Mouse (Mus musculus): ENCODE results near the gene Meis1. TPM values are rescaled to one million over a fixed set of nuclear protein-coding genes. Genes with fewer than 3 reads are reported as not detected.
A peak's percentile ranks its signal among the peaks of the same experiment; 100 is the strongest.

Gene Meis1
- polyA plus RNA-seq, 2 experiments, result 5.6 to 6.2 TPM

- H3K4me3 ChIP-seq (ENCODE audit: insufficient read depth in 1 of 2, low read depth in 2 of 2, low read length in 2 of 2), result no peak overlapping the region
- H3K9ac ChIP-seq (replicated peaks), result no peak overlapping the region
- H3K27ac ChIP-seq, result no peak overlapping the region
- no peak for DNase-seq (ENCODE audit: low read depth in 3 of 3, low spot score in 3 of 3)
- peaks cover 0 to 2% of the 10 kb centered on the region in 2 experiments; a peak in 2 of 4 replicates for H3K4me1 ChIP-seq (replicated peaks; ENCODE audit: control insufficient read depth in 2 of 2, insufficient read depth in 2 of 2, low read length in 1 of 2)
- WGBS (ENCODE audit: insufficient replicate concordance), result 61% methylated on average over 1 of the region's 1 CpGs
- no peaks in the 10 kb centered on the region for H3K36me3 ChIP-seq (replicated peaks; ENCODE audit: control insufficient read depth, insufficient read depth, low read depth)
- no peaks in the 10 kb centered on the region for H3K9me3 ChIP-seq (ENCODE audit: control insufficient read depth, low read length)
- TF ChIP-seq CTCF (IDR thresholded peaks at IDR 0.05; ENCODE audit: low read depth), result no peak
- TF ChIP-seq EP300 (IDR thresholded peaks at IDR 0.05; ENCODE audit: low read depth), result no peak
- no peak for ATAC-seq (ENCODE audit: insufficient read depth)
- no peak overlapping the region for H3K4me2 ChIP-seq (ENCODE audit: low read depth)
- no peaks in the 10 kb centered on the region for H3K27me3 ChIP-seq (ENCODE audit: control insufficient read depth, insufficient read depth, low read length)
Observed at GRCm38 (mm10) chr11:18904880-18905279, 113.9 kb downstream of the Meis1 start.

- Histone ChIP-seq H3K9me3 (ENCODE audit: control insufficient read depth, low read length) (no peaks in the 10 kb centered on the region), H3K4me1 (replicated peaks; ENCODE audit: control insufficient read depth in 2 of 2, insufficient read depth in 2 of 2, low read length in 1 of 2) (peaks cover 0 to 6% of the 10 kb centered on the region in 2 experiments; a peak in 2 of 4 replicates), H3K4me3 (ENCODE audit: insufficient read depth in 1 of 2, low read depth in 2 of 2, low read length in 2 of 2) (no peak overlapping the region), H3K4me2 (ENCODE audit: low read depth) (no peak overlapping the region), H3K36me3 (replicated peaks; ENCODE audit: control insufficient read depth, insufficient read depth, low read depth) (no peaks in the 10 kb centered on the region), H3K9ac (replicated peaks) (no peak overlapping the region), H3K27ac (no peak overlapping the region), H3K27me3 (ENCODE audit: control insufficient read depth, insufficient read depth, low read length) (no peaks in the 10 kb centered on the region)
- 0 out of 2 replicates have a peak, but pooled peaks have one; percentile 17 for TF ChIP-seq EP300 (IDR thresholded peaks at IDR 0.05; ENCODE audit: low read depth)
- TF ChIP-seq CTCF (IDR thresholded peaks at IDR 0.05; ENCODE audit: low read depth), result no peak
- no peak for DNase-seq (ENCODE audit: low read depth in 3 of 3, low spot score in 3 of 3)
- ATAC-seq (ENCODE audit: insufficient read depth), result peak; percentile 35; the same call in 1 of the 2 replicates
- 17% methylated on average over 5 of the region's 5 CpGs for WGBS (ENCODE audit: insufficient replicate concordance)
Observed at GRCm38 (mm10) chr11:18904285-18904684, 114.5 kb downstream of the Meis1 start.

- Histone ChIP-seq H3K9me3 (ENCODE audit: control insufficient read depth, low read length) (no peaks in the 10 kb centered on the region), H3K4me3 (ENCODE audit: insufficient read depth in 1 of 2, low read depth in 2 of 2, low read length in 2 of 2) (no peak overlapping the region), H3K27ac (no peak overlapping the region), H3K36me3 (replicated peaks; ENCODE audit: control insufficient read depth, insufficient read depth, low read depth) (no peaks in the 10 kb centered on the region), H3K27me3 (ENCODE audit: control insufficient read depth, insufficient read depth, low read length) (no peaks in the 10 kb centered on the region), H3K9ac (replicated peaks) (no peak overlapping the region), H3K4me1 (replicated peaks; ENCODE audit: control insufficient read depth in 2 of 2, insufficient read depth in 2 of 2, low read length in 1 of 2) (peaks cover 0 to 21% of the 10 kb centered on the region in 2 experiments; a peak in 2 of 4 replicates), H3K4me2 (ENCODE audit: low read depth) (no peak overlapping the region)
- no peak for DNase-seq (ENCODE audit: low read depth in 3 of 3, low spot score in 3 of 3)
- ATAC-seq (ENCODE audit: insufficient read depth), result no peak
- 50% methylated on average over 2 of the region's 2 CpGs for WGBS (ENCODE audit: insufficient replicate concordance)
- TF ChIP-seq EP300 (IDR thresholded peaks at IDR 0.05; ENCODE audit: low read depth) (no peak), CTCF (IDR thresholded peaks at IDR 0.05; ENCODE audit: low read depth) (no peak)
Observed at GRCm38 (mm10) chr11:18900489-18900888, 118.3 kb downstream of the Meis1 start.

- H3K9me3 ChIP-seq (ENCODE audit: control insufficient read depth, low read length), result no peaks in the 10 kb centered on the region
- DNase-seq (ENCODE audit: low read depth in 3 of 3, low spot score in 3 of 3) (no peak), ATAC-seq (ENCODE audit: insufficient read depth) (no peak)
- H3K4me1 ChIP-seq (replicated peaks; ENCODE audit: control insufficient read depth in 2 of 2, insufficient read depth in 2 of 2, low read length in 1 of 2), result peaks cover 0 to 21% of the 10 kb centered on the region in 2 experiments; a peak in 2 of 4 replicates
- H3K27ac ChIP-seq, result no peak overlapping the region
- no peak overlapping the region for H3K4me3 ChIP-seq (ENCODE audit: insufficient read depth in 1 of 2, low read depth in 2 of 2, low read length in 2 of 2)
- no peak overlapping the region for H3K9ac ChIP-seq (replicated peaks)
- TF ChIP-seq EP300 (IDR thresholded peaks at IDR 0.05; ENCODE audit: low read depth), result no peak
- TF ChIP-seq CTCF (IDR thresholded peaks at IDR 0.05; ENCODE audit: low read depth), result no peak
- no peak overlapping the region for H3K4me2 ChIP-seq (ENCODE audit: low read depth)
- no peaks in the 10 kb centered on the region for H3K27me3 ChIP-seq (ENCODE audit: control insufficient read depth, insufficient read depth, low read length)
- 23% methylated on average over 4 of the region's 4 CpGs for whole genome bisulfite sequencing (ENCODE audit: insufficient replicate concordance)
- no peaks in the 10 kb centered on the region for H3K36me3 ChIP-seq (replicated peaks; ENCODE audit: control insufficient read depth, insufficient read depth, low read depth)
Observed at GRCm38 (mm10) chr11:18898862-18899261, 119.9 kb downstream of the Meis1 start.

GRCm38 (mm10) chr11:18897921-18898646 is 120.7 kb downstream of the Meis1 start:
- no peak for DNase-seq (ENCODE audit: low read depth in 3 of 3, low spot score in 3 of 3)
- Histone ChIP-seq H3K36me3 (replicated peaks; ENCODE audit: control insufficient read depth, insufficient read depth, low read depth) (no peaks in the 10 kb centered on the region), H3K9me3 (ENCODE audit: control insufficient read depth, low read length) (no peaks in the 10 kb centered on the region), H3K27me3 (ENCODE audit: control insufficient read depth, insufficient read depth, low read length) (no peaks in the 10 kb centered on the region), H3K27ac (no peak overlapping the region), H3K4me1 (replicated peaks; ENCODE audit: control insufficient read depth in 2 of 2, insufficient read depth in 2 of 2, low read length in 1 of 2) (peaks cover 0 to 20% of the 10 kb centered on the region in 2 experiments; a peak in 2 of 4 replicates), H3K4me2 (ENCODE audit: low read depth) (no peak overlapping the region), H3K4me3 (ENCODE audit: insufficient read depth in 1 of 2, low read depth in 2 of 2, low read length in 2 of 2) (no peak overlapping the region), H3K9ac (replicated peaks) (no peak overlapping the region)
- TF ChIP-seq CTCF (IDR thresholded peaks at IDR 0.05; ENCODE audit: low read depth) (no peak), EP300 (IDR thresholded peaks at IDR 0.05; ENCODE audit: low read depth) (no peak)
- ATAC-seq (ENCODE audit: insufficient read depth), result no peak
- 28% methylated on average over 7 of the region's 7 CpGs for WGBS (ENCODE audit: insufficient replicate concordance)
